Mouse (Mus musculus) kidney, adult 9 months (tissue): ENCODE data around the gene Uba2.
A peak's percentile ranks its signal among the peaks of the same experiment; 100 is the strongest.
"Not testable (repeated sequence)": the region's sequence is repeated elsewhere in the genome, so short reads cannot be mapped to it uniquely, and the experiment has no call there.

ENCODE experiments used
- DNase-seq: peaks from one replicate; pipeline ENCODE4 v3.0.0; 2022

The Uba2 gene

DNA sequence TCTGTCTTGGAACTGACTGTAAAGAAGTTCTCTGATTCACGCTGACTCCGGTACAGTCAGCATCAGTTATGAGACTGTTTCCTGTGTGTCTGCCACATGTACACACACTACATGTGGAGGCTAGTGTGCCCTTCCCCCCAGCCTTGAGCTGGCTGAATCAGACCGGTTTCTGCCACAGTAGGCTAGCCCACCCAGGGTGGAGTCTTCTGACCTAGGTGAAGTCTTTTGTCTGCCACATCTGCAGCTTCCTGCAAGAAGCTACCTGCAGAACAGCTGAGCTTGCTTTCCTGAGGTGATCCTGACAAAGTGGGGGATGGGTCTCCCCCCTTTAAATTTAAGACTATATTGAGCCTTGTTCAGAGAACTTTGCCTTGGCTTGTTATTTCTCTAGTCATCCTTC is at the start of gene Uba2:
Gene Uba2 (minus strand): TSS at position 146 of the 400 bp plus-strand sequence.
- DNase-seq, result no peak

GRCm38 (mm10) chr7:34218496-34218895 is 49.1 kb upstream of the Uba2 start:
- no peak for DNase-seq

GRCm38 (mm10) chr7:34216474-34216873 is 47.1 kb upstream of the Uba2 start:
- DNase-seq, result no peak

GRCm38 (mm10) chr7:34215481-34215880 is 46.1 kb upstream of the Uba2 start:
- DNase-seq, result no peak

GRCm38 (mm10) chr7:34214644-34215043 is 45.2 kb upstream of the Uba2 start:
- DNase-seq, result no peak

GRCm38 (mm10) chr7:34213281-34213680 is 43.9 kb upstream of the Uba2 start:
- DNase-seq, result no peak

- DNase-seq, result no peak
These were observed 38.8 kb upstream of the Uba2 start for GRCm38 (mm10) chr7:34208027-34208745.

DNA sequence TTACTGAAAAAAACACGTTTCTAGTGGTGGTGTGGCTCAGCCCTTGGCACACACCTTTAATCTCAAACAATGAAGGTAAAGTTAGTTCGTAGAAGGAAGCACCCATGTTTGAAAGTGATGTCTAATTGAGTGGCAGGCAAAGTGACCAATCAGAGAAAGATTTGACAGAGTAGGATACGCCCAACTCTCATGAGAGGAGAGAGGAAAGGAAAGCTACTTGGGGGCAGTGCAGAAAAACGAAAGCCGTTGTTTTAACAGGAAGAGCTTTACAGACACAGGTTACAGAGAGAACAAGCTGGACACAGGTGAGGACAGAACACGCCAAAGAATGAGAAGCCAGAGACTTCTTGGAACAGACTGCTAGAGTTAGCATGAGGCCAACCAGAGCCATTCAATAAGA is 36.9 kb upstream of the Uba2 start:
- DNase-seq, result no peak

GRCm38 (mm10) chr7:34202147-34202546 is 32.7 kb upstream of the Uba2 start:
- DNase-seq, result not testable (repeated sequence)

GRCm38 (mm10) chr7:34200829-34201228 is 31.4 kb upstream of the Uba2 start:
- DNase-seq, result no peak

GRCm38 (mm10) chr7:34198346-34198745 is 28.9 kb upstream of the Uba2 start:
- DNase-seq, result peak; percentile 50

GRCm38 (mm10) chr7:34196132-34197128 is 27.0 kb upstream of the Uba2 start, which contains the start of gene Pdcd2l:
Pdcd2l (minus strand) TSS chr7:34196661.
- peak; percentile 92 for DNase-seq

DNA sequence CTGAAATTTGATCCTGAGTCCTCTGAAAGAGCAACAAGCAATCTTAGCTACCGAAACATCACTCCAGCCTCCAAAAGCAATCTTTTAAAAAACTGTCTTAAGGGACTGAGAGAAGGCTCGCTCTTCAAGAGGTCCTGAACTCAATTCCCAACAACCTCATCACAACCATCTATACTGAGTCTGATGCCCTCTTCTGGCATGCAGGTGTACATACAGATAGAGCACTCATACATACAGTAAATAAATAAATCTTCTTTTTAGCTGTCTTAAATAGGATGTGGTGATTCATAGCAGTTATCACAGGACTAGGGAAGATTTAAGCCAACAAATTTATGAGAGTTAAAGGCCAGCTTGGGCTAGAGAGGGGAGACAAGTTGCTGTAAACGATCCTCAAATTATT is 26.2 kb upstream of the Uba2 start:
- no peak for DNase-seq

GRCm38 (mm10) chr7:34192825-34193224 is 23.4 kb upstream of the Uba2 start:
- DNase-seq, result no peak

DNA sequence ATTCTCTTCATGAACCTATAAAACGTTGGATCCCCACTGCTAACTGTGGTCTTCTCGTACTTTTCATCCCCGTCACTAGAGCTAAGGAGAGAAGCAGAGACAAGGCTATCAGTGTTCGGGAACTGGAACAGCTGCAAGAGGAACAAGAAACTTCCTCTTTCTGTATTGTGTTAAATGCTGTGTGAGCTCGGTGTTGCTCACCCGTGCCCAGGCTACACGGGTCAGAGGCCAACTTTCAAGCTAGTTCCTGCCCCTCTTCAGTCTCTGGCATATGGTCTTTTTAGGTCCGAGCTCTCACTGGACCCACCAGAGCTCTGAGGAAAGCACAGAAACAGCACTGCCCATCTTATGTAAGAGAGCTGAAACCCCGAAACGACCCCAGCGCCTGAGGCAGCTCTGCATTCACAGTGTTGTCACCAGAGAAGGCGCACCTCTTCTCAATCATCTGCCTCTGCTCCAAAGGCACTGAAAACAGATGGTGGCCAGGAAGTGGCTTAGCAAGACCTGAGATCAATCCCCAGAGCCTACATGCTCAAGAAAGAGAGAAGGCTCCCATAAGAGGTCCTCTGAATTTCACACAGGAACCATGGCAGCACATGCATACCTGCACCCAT is 20.1 kb upstream of the Uba2 start:
- DNase-seq, result no peak

GRCm38 (mm10) chr7:34183794-34184193 is 14.4 kb upstream of the Uba2 start:
- DNase-seq, result no peak

GRCm38 (mm10) chr7:34183356-34183755 is 14.0 kb upstream of the Uba2 start:
- no peak for DNase-seq

DNA sequence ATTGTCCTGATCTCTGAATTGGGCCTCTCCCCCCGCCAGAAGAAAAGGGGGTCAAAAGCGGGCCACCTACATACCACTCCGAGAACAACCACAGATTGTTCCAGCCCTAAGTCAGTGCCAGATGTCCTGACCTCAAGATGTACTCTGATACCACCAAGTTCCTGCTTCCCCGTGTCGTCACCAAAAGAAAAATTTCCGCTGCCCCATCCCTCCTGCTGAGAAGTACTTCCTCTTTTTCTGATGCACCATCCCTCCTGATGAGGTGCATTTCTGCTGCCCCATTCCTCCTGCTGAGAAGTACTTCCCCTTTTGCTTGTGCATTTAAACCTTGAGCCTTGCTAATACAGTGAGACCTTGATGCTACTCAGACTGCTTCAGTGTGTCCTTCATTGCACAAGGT is 6.8 kb upstream of the Uba2 start:
- not testable (repeated sequence) for DNase-seq

- DNase-seq, result no peak
These were observed 2.9 kb upstream of the Uba2 start for GRCm38 (mm10) chr7:34172251-34172650.

DNA sequence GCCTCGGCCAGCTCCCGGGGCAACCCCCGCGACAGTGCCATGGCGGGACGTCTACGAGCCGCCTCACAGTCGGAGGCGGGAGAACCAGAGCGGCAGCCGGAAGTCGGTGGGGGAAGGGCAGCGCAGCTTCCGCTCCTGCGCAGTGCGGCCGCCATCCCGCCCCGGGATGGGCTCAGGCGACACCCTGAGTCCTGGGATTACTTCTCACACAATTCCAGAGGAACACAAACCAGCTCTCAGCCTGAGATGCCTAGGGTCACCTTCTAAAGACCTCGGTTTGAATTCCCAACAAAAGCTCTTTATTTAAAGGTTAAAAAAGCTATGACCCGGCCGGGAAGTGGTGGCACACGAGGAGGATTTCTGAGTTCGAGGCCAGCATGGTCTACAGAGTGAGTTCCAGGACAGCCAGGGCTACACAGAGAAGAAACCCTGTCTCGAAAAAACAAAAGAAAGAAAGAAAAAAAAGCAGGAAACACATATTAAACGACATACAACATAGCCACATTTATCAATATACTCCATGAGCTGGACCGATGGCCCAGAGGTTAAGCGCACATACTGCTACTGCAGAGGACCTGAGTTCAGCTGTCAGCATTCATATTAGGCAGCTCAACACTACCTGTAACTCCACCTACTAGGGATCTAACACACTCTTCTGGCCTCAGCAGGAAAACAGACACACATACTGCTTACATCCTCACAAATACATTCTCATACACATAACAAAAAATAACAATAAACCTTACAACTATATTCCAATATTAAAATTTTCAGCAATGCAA is 738 bp downstream of the Uba2 start:
- DNase-seq, result peak; percentile 94

DNA sequence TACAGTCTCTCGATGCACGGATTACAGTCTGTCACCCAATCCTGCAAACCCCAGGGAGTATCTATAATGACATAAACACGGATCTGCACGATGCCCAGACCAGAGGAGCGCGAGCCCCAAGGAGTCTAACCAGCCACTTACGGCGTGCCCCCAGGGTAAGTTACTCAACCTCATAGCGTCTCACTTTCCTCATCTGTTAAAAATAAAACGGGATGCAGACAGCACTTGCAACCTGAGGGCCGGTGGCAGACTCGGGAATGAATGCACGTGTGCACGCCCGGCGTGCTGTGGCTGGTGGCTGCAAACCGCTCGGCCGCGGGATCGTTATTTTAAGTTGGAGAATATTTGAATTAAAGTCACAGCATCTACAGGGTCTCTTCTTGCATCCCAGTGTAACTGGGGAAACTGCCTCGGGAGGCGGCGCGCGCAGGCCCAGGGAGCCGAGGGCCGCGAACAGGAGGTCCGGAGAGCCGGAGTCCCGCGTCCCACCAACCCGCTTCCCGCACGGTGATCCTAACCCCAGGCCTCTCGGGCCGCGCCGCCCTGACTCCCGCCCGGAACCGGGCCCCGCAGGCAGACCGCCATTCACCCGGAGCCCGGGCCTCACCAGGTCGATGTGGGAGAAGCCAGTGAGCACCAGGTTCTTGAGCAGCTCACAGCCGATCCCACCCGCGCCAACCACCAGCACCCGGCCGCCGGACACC is 1.5 kb downstream of the Uba2 start:
- DNase-seq, result peak; percentile 31

DNA sequence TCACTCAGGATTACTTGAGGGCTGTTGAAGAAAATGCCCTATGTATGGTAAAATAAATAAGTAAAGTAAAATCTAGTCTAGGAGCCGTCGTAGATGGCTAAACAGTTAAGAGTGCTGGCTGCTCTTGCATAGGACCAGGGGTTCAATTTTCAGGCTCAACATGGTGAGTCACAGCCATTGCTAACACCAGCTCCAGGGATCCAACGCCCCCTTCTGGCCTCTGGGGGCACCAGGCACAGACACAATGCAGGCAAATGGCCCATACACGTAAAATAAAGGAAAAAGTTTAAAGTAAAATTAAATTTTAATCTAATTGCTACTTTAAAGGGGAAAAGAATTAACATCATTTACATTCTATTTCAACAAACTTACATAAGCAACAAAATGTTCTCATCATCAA is 2.5 kb downstream of the Uba2 start:
- DNase-seq, result peak; percentile 16
